Mouse (Mus musculus) forebrain, embryonic 11.5 days (tissue): ENCODE data around the gene Scmh1. TPM values are rescaled to one million over a fixed set of nuclear protein-coding genes. Genes with fewer than 3 reads are reported as not detected.
A peak's percentile ranks its signal among the peaks of the same experiment; 100 is the strongest.

ENCODE experiments used
- ATAC-seq: fragments of 200-750 bp; cut with Nextera tagmentation; replicated peaks from 2 replicates; pipeline ENCODE4 v1.8.0; 2017; ENCODE audit warnings: moderate TSS enrichment; ENCODE audit not compliant: low FRiP score
- DNase-seq: peaks from one replicate; pipeline ENCODE4 v3.0.0-alpha.2; 2017; ENCODE audit warnings: low spot score
- H3K27ac ChIP-seq: fragments of 300-500 bp; sonication (generic); 2 replicates; pipeline ENCODE4 v1.5.1; 2014; ENCODE audit warnings: low read depth, low read length
- H3K27me3 ChIP-seq: fragments of 300-500 bp; sonication (generic); 2 replicates; pipeline ENCODE4 v1.6.1; 2014; ENCODE audit warnings: mild to moderate bottlenecking, low read length, mixed read lengths; ENCODE audit not compliant: control insufficient read depth, insufficient read depth
- H3K36me3 ChIP-seq: fragments of 300-500 bp; sonication (generic); 2 replicates; pipeline ENCODE4 v1.6.1; 2014; ENCODE audit warnings: mild to moderate bottlenecking, low read length, moderate library complexity, mixed read lengths; ENCODE audit not compliant: control insufficient read depth, insufficient read depth
- H3K4me1 ChIP-seq: fragments of 300-500 bp; sonication (generic); replicated peaks from 2 replicates; pipeline ENCODE4 v1.6.1; 2014; ENCODE audit warnings: low read length, mixed read lengths; ENCODE audit not compliant: control insufficient read depth, insufficient read depth
- H3K4me2 ChIP-seq: fragments of 300-500 bp; sonication (generic); 2 replicates; pipeline ENCODE4 v1.6.1; 2014; ENCODE audit warnings: low read depth, mild to moderate bottlenecking, low read length, moderate library complexity, mixed read lengths; ENCODE audit not compliant: severe bottlenecking
- H3K4me3 ChIP-seq: fragments of 300-500 bp; sonication (generic); 2 replicates; pipeline ENCODE4 v1.5.1; 2014; ENCODE audit warnings: low read depth, low read length
- H3K9ac ChIP-seq: fragments of 300-500 bp; sonication (generic); 2 replicates; pipeline ENCODE4 v1.6.1; 2014; ENCODE audit warnings: low read length
- H3K9me3 ChIP-seq: fragments of 300-500 bp; sonication (generic); 2 replicates; pipeline ENCODE4 v1.6.1; 2016; ENCODE audit warnings: low read length, mixed read lengths; ENCODE audit not compliant: control insufficient read depth
- WGBS: fragments of 180-500 bp; shearing (Covaris S2); extraction: QIAGEN DNeasy Blood & Tissue Kit; methylation state at CpG from one replicate; pipeline ENCODE4 v1.1.7; 2014; 5-methylcytosine and 5-hydroxymethylcytosine counted together
- polyA plus RNA-seq: library from polyadenylated mRNA; unstranded; fragments of >200 nt; fragmentation: Nextera tagmentation; extraction: Ambion mirVana; gene quantifications from 2 replicates; pipeline ENCODE4 v1.2.1, GENCODE M21; 2014

Scmh1 gene
- 46.1 and 46.4 TPM in 2 replicates for polyA plus RNA-seq

DNA sequence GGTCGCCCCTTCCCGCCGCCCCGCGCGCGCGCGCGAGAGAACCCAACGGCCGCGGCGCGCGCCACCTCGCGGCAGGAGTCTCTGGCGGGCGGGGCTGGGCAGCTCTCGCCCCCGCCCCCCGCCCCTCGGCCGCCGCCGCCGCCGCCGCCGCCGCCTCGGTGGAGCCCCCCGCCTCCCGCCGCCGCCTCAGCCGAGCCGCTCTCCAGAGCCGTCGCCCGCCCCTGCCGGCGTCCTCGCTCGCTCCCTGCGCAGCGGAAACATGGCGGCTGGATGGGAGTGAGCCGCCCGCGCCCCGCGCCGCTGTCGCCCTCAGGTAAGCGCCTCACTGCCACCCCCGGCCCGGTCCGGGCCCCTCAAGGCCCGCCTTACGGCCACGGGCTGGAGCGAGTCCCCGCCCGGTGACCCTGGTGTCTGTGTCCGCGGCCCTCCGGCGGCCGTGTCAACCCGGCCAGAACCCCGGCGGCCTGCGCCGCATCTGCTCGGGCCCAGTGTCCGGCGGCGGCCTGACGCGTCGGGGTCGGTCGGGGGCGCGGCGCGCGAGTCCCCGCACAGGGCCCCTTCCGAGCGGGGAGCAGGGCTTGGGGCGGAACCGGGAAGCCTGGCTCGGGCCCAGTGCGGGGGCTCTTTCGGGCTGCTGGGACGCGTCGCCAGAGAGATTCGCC is at the start of gene Scmh1:
Gene Scmh1 (plus strand): TSS at position 138 of the 662 bp plus-strand sequence.
- Histone ChIP-seq H3K36me3 (no peaks in the 10 kb centered on the region), H3K27ac (peak within 1 kb of the TSS; percentile 62; the same call in 1 of the 2 replicates), H3K4me3 (peak within 1 kb of the TSS; percentile 97), H3K4me2 (peak within 1 kb of the TSS; percentile 62), H3K9ac (peak within 1 kb of the TSS; percentile 98), H3K9me3 (no peaks in the 10 kb centered on the region), H3K4me1 (no peaks in the 10 kb centered on the region), H3K27me3 (no peaks in the 10 kb centered on the region)
- WGBS: under 1% methylated on average over 94 of the region's 102 CpGs
- peak; percentile 90 for DNase-seq
- peak; percentile 92 for ATAC-seq

DNA sequence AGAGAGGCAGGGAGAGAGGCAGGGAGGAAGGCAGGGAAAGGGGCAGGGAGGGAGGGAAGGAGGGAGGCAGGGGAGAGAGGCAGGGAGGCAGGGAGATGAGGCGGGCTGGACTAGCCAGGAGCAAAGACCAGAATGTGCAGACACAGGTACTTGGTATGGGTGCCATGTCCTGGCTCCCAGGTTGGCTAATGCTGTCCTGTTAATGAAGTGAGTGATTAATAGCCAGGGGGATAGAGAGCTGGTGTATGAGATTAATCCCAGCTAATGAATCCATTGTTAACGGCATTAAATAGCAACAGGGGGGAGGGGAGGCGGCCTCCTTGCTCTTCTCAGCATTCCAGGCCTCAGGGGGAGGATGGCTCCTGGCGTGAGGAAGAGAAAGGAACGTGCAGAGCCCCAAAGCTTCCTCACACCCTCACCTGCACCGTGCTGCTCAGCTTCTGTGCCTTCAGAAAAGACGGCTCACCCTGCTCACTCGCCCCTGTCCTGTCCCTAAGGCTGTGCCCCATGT is 45.0 kb upstream of the Scmh1 start:
- under 1% methylated on average over 8 of the region's 8 CpGs for WGBS
- Histone ChIP-seq H3K4me2 (no peak overlapping the region), H3K27ac (no peak overlapping the region), H3K9me3 (no peaks in the 10 kb centered on the region), H3K36me3 (no peaks in the 10 kb centered on the region), H3K4me3 (no peak overlapping the region), H3K9ac (peak overlapping the region; percentile 12; the same call in 1 of the 2 replicates), H3K4me1 (peaks cover 14% of the 10 kb centered on the region), H3K27me3 (no peaks in the 10 kb centered on the region)
- DNase-seq (peak; percentile 63), ATAC-seq (peak; percentile 67)

DNA sequence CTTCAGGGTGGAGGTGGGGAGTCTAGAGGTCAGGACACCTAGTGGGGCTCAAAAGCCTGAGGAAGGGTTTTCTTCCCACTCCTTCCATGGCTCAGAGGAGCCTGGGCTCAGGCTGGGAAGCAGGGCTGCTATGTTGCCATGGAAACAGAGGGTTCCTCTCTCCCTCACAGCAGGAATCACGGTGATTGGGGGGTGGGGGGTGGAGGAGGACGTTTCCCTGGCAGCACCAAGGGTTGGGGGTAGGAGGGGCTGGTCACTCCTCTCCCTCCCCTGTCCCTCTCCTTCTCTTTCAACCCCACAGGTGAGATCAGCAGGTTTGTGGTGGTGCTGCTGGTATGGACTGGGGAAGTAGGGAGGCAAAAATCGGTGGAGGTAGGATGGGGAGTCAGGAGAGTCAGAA is 40.4 kb upstream of the Scmh1 start:
- Histone ChIP-seq H3K27ac (no peak overlapping the region), H3K9ac (0 out of 2 replicates have a peak overlapping the region, but pooled peaks have one; percentile 27), H3K4me3 (no peak overlapping the region), H3K9me3 (no peaks in the 10 kb centered on the region), H3K27me3 (no peaks in the 10 kb centered on the region), H3K36me3 (no peaks in the 10 kb centered on the region), H3K4me2 (no peak overlapping the region), H3K4me1 (peaks cover 24% of the 10 kb centered on the region)
- ATAC-seq (peak; percentile 17; the same call in 1 of the 2 replicates), DNase-seq (peak; percentile 59)
- WGBS: 0% methylated on average over 3 of the region's 3 CpGs

DNA sequence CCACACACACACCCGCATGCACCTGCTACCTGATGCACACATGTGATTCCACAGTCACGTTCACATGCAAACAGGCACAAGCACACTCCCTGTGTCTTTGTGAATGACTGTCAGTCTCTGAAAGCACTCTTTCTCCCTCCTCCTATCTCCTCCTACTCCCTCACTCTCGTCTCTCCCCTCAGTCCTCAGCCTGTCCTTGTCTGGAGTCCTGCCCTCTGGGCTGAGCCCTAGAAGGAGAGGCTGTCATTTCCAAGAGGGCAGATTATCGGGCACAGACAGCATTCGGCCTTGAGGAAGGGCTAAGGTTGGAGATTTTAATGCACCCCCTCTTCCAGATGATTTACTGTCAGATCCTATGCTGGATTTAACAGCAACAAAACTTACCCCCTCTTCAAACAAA is 39.6 kb upstream of the Scmh1 start:
- no peak for DNase-seq
- Histone ChIP-seq H3K4me3 (no peak overlapping the region), H3K9ac (no peak overlapping the region), H3K36me3 (no peaks in the 10 kb centered on the region), H3K4me1 (peaks cover 26% of the 10 kb centered on the region), H3K27me3 (no peaks in the 10 kb centered on the region), H3K9me3 (no peaks in the 10 kb centered on the region), H3K4me2 (no peak overlapping the region), H3K27ac (no peak overlapping the region)
- no peak for ATAC-seq
- WGBS: 17% methylated on average over 5 of the region's 5 CpGs

DNA sequence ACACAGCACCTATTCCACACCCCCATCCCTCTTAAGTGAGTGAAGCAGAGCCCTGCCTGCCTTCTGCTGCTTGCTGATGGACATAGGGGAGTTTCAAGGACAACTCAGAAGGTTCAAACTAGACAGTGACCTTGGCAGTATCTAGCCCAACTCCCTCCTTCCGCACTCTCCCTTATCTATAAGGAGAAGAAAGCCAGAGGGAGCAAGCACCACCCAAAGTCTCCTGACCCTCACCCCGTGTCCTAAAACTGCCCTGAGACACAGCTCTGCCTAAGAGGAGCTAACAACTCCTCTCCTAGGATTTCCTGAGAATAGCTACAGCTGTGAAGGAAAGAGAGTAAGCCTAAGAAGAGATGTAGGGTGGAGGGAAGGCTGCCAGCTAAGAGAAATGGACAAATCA is 37.0 kb upstream of the Scmh1 start:
- Histone ChIP-seq H3K9ac (no peak overlapping the region), H3K9me3 (no peaks in the 10 kb centered on the region), H3K4me3 (no peak overlapping the region), H3K4me2 (no peak overlapping the region), H3K27me3 (no peaks in the 10 kb centered on the region), H3K4me1 (peaks cover 27% of the 10 kb centered on the region), H3K36me3 (no peaks in the 10 kb centered on the region), H3K27ac (no peak overlapping the region)
- ATAC-seq: no peak
- DNase-seq: no peak
- 77% methylated on average over 2 of the region's 2 CpGs for WGBS

DNA sequence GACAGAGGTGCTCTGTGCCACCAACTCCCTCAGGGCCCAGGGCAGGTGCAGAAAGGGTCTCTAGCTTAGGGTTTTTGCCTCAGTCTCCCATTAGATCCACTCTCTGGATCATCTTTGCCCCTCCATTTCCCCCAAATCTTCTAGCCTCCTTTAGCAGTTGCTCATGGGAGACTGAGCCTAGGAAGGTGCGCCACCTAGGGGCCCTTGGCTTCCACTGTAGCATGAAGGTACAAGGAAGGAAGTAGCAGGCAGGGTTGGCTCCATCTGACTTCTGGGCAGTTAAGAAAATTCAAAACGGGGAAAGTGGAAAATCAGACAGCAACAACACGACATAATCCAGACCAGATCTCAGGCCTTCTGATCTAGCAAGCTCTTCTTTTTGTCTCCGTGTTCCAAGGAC is 36.4 kb upstream of the Scmh1 start:
- no peaks in the 10 kb centered on the region for H3K9me3 ChIP-seq
- H3K27ac ChIP-seq: no peak overlapping the region
- WGBS: 13% methylated on average over 4 of the region's 4 CpGs
- H3K4me1 ChIP-seq: peaks cover 27% of the 10 kb centered on the region
- ATAC-seq (peak; percentile 32; the same call in 1 of the 2 replicates), DNase-seq (peak; percentile 78)
- no peaks in the 10 kb centered on the region for H3K36me3 ChIP-seq
- H3K9ac ChIP-seq: no peak overlapping the region
- no peak overlapping the region for H3K4me2 ChIP-seq
- H3K4me3 ChIP-seq: no peak overlapping the region
- no peaks in the 10 kb centered on the region for H3K27me3 ChIP-seq

DNA sequence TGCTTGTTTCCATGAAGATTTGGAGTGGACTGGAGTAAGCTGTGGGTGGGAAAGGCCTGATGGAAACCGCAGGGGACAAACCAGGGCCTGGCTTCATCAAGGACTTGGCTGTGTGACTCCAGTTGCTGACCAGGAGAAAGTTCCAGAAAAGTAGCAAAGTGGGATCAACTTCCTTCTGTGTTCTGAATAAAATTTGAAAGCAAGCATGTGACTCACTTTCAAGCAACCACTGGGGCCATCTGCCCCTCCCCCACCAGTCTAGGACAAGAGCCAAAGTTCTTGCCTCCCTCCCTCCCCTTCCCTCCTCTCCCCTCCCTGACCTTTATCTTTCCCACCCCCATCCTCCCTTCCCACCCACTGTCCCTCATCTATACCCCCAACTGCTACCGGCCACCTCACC is 35.9 kb upstream of the Scmh1 start:
- DNase-seq: no peak
- 22% methylated on average over 2 of the region's 2 CpGs for WGBS
- H3K27me3 ChIP-seq: no peaks in the 10 kb centered on the region
- no peak for ATAC-seq
- H3K36me3 ChIP-seq: no peaks in the 10 kb centered on the region
- H3K9me3 ChIP-seq: no peaks in the 10 kb centered on the region
- no peak overlapping the region for H3K4me3 ChIP-seq
- no peak overlapping the region for H3K4me2 ChIP-seq
- peaks cover 26% of the 10 kb centered on the region for H3K4me1 ChIP-seq
- no peak overlapping the region for H3K27ac ChIP-seq
- H3K9ac ChIP-seq: no peak overlapping the region

DNA sequence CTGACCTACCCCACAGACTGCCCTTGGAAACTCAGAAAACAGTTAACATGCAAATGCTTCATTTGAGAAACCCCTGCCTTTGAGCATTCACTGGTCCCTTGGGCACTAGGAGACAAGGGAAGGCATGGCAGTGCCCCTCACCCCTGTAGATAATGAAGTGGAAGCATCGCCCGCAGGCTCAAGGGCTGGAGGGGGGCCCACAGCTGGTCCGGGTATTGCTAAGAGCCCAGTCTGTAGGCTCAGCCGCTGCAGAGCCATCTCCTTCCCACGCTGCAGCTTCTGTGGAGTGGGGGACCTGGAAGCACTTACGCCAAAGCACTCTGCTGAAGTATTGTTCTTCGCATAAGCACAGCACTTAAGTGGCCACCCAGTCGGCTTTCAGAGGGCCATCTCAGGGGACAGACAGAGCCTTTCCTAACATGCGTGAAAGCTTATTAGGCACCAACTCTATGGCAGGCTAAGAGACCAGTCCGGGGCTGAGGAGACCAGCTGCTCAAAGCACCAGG is 35.2 kb upstream of the Scmh1 start:
- Histone ChIP-seq H3K4me3 (no peak overlapping the region), H3K36me3 (no peaks in the 10 kb centered on the region), H3K4me2 (no peak overlapping the region), H3K27me3 (no peaks in the 10 kb centered on the region), H3K9ac (no peak overlapping the region), H3K9me3 (no peaks in the 10 kb centered on the region), H3K27ac (no peak overlapping the region), H3K4me1 (peaks cover 19% of the 10 kb centered on the region)
- ATAC-seq: peak; percentile 73
- 7% methylated on average over 10 of the region's 10 CpGs for WGBS
- peak; percentile 69 for DNase-seq

DNA sequence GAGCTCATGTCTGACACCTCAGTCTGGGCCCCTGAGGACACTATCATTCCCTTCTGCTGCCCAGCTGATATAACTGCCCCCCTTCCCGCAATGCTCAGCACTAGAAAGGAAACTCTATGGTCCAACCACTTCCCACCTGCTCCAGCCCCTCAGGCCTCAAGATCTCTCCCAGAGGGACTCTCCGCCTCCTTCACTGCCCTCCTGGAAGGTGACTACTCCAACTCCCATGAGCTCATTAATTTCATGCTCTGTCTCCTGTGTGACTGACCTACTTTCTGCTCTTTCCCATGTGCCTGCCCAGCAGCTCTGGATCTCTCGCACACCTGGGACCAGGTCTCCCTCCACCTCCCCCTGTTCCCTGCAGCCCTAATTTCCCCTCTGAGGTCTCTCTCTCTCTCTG is 32.2 kb upstream of the Scmh1 start:
- Histone ChIP-seq H3K36me3 (no peaks in the 10 kb centered on the region), H3K4me2 (no peak overlapping the region), H3K9me3 (no peaks in the 10 kb centered on the region), H3K4me1 (peaks cover 16% of the 10 kb centered on the region), H3K9ac (no peak overlapping the region), H3K4me3 (no peak overlapping the region), H3K27me3 (no peaks in the 10 kb centered on the region), H3K27ac (no peak overlapping the region)
- DNase-seq (no peak), ATAC-seq (no peak)
- WGBS: 80% methylated on average over 3 of the region's 3 CpGs
